Mouse (Mus musculus) layer of hippocampus, postnatal 14 days (tissue): Measurements from ENCODE around the gene Gimap8. TPM values are rescaled to one million over a fixed set of nuclear protein-coding genes. Genes with fewer than 3 reads are reported as not detected.

ENCODE experiments used
- DNase-seq, 2 experiments: peaks; one replicate each; pipeline ENCODE4 v3.0.0; 2021 to 2022; ENCODE audit warnings: low spot score in 2 of 2, mixed read lengths in 1 of 2
- total RNA-seq, 2 experiments: library from RNA; stranded (reverse); gene quantifications; 2 replicates each; pipeline ENCODE4 v1.2.3; 2021

Gene Gimap8
- total RNA-seq, 2 experiments from 2014 or later = 1.0 to 1.4 TPM

DNA sequence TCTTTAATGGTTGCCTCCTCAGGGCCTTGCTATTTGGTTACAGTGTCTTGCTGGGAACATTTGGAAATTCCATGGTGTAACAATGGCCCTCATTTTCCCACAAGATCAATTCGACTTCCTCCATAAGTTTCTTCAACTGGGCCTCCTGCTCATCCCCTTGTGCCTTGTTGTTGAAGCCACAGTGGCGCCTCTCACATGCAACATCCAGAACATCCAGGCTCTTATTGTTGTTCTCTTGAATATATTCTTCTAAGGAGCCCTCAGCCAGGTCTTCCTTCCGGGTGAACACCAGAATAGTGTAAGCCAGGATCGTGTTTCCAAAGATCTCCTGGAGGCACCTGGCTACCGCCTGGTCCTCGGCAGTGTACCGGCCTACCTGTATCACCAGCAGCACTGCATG lies 55.1 kb downstream of the Gimap8 start:
- no peak for DNase-seq

DNA sequence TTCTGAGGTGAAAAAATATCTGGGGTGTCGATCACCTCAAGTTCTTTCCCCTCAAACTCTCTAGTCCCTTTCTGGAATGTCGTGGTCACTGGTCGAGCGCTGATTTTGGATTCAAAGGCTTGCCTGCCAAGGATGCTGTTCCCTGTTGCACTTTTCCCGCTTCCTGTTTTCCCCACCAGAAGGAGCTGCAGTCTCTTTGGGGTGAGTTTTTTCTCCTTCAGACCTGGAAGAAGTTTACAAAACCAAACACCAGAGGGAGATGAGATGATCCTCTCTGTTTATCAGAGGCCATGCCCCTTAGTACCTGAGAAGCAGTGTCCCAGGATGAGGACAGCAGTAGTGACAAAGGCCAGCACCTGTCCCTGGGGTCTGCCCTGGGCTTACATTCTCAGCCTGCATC lies 55.6 kb downstream of the Gimap8 start:
- no peak for DNase-seq

GRCm38 (mm10) chr6:48704146-48704545 lies 57.1 kb downstream of the Gimap8 start:
- no peak for DNase-seq

DNA sequence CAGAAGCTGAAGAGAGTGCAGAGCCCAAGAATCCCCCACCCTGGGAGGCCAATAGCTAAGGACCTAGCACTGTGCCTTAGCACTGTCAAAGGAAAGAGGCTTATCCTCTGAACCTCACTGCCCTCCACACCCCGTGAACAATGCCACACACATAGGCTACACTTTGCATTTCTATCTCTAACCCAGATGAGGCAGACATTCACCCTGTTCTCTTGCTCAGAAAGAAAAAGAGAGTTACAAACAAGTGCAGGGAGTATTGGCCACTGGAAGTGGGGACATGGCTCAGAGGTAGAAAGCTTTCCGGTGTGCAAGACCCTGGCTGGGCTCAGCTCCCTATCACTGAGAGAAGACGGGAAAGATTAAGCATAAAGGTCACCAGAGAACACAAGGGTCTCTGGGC lies 59.1 kb downstream of the Gimap8 start:
- DNase-seq = no peak

Other genes with a start within 250 kb of the Gimap8 start
- 10 to 100 TPM; 19.0 to 20.0 TPM for gene Zfp467, start 201.4 kb upstream of the Gimap8 start, total RNA-seq
- under 1 TPM; 0.44 to 0.57 TPM for gene Sspo, start 199.0 kb upstream of the Gimap8 start, total RNA-seq
- 100 to 1,000 TPM; 522 to 523 TPM for gene Atp6v0e2, start 109.6 kb upstream of the Gimap8 start, total RNA-seq
- 10 to 100 TPM; 29.2 to 30.2 TPM for gene Lrrc61, start 92.4 kb upstream of the Gimap8 start, total RNA-seq
- gene Rarres2, start 74.4 kb upstream of the Gimap8 start, total RNA-seq = 10 to 100 TPM; 14.9 to 23.3 TPM
- not detected for gene Gm45021, start 57.6 kb upstream of the Gimap8 start, total RNA-seq
- gene Repin1, start 53.4 kb upstream of the Gimap8 start, total RNA-seq = 10 to 100 TPM; 29.3 to 38.4 TPM
- gene Gm44965, start 53.3 kb upstream of the Gimap8 start, total RNA-seq = not detected
- 1 to 10 TPM; 6.4 to 6.5 TPM for gene Zfp775, start 45.2 kb upstream of the Gimap8 start, total RNA-seq
- gene AI854703, start 20.5 kb upstream of the Gimap8 start, total RNA-seq = 10 to 100 TPM; 12.5 to 13.7 TPM
- gene Gimap9, start 28.9 kb downstream of the Gimap8 start, total RNA-seq = under 1 TPM; 0.55 to 0.62 TPM
- gene Gimap4, start 37.3 kb downstream of the Gimap8 start, total RNA-seq = under 1 TPM; 0.21 to 0.30 TPM
- gene Gimap6, start 61.0 kb downstream of the Gimap8 start, total RNA-seq = 1 to 10 TPM; 6.5 to 7.3 TPM
- 1 to 10 TPM; 1.5 to 2.4 TPM for gene Gm28053, start 71.4 kb downstream of the Gimap8 start, total RNA-seq
- gene Gimap7, start 71.4 kb downstream of the Gimap8 start, total RNA-seq = not detected
- gene Gimap1, start 91.8 kb downstream of the Gimap8 start, total RNA-seq = 1 to 10 TPM; 2.1 to 2.6 TPM
- 1 to 10 TPM; 1.3 to 1.7 TPM for gene Gimap5, start 99.0 kb downstream of the Gimap8 start, total RNA-seq
- gene Gimap3, start 123.6 kb downstream of the Gimap8 start, total RNA-seq = not detected
- gene Tmem176a, start 193.7 kb downstream of the Gimap8 start, total RNA-seq = 10 to 100 TPM; 18.3 to 19.8 TPM
- 10 to 100 TPM; 47.2 to 52.1 TPM for gene Tmem176b, start 194.3 kb downstream of the Gimap8 start, total RNA-seq
- not detected for gene Aoc1, start 225.7 kb downstream of the Gimap8 start, total RNA-seq